Mouse (Mus musculus) ES-Bruce4 (cell line): Measurements from ENCODE around the gene Tmem210. TPM values are rescaled to one million over a fixed set of nuclear protein-coding genes. Genes with fewer than 3 reads are reported as not detected.

ENCODE experiments used
- H3K27ac ChIP-seq: 2 replicates; pipeline ENCODE4 v1.5.1; 2012; ENCODE audit warnings: low read length, inconsistent platforms; ENCODE audit not compliant: insufficient read depth
- H3K27me3 ChIP-seq: 2 replicates; pipeline ENCODE4 v1.6.1; 2012; ENCODE audit warnings: mild to moderate bottlenecking, low read length, inconsistent platforms; ENCODE audit not compliant: control insufficient read depth, poor library complexity, insufficient read depth, severe bottlenecking
- H3K36me3 ChIP-seq: 2 replicates; pipeline ENCODE4 v1.6.1; 2012; ENCODE audit warnings: inconsistent platforms, mild to moderate bottlenecking, low read length, moderate library complexity; ENCODE audit not compliant: control insufficient read depth, poor library complexity, insufficient read depth, severe bottlenecking
- H3K4me1 ChIP-seq: one replicate; pipeline ENCODE4 v1.8.1; 2011; ENCODE audit warnings: low read length; ENCODE audit not compliant: control insufficient read depth, insufficient read depth
- H3K4me3 ChIP-seq: 2 replicates; pipeline ENCODE4 v1.5.1; 2011; ENCODE audit warnings: low read depth, mild to moderate bottlenecking, low read length
- H3K9ac ChIP-seq: 2 replicates; pipeline ENCODE4 v1.6.1; 2012; ENCODE audit warnings: low read depth, mild to moderate bottlenecking, inconsistent platforms; ENCODE audit not compliant: poor library complexity, severe bottlenecking
- H3K9me3 ChIP-seq: replicated peaks from 2 replicates; pipeline ENCODE4 v1.6.1; 2012; ENCODE audit warnings: mild to moderate bottlenecking, low read length, inconsistent platforms; ENCODE audit not compliant: control insufficient read depth, poor library complexity, insufficient read depth, severe bottlenecking
- CTCF ChIP-seq: IDR thresholded peaks from one replicate; pipeline ENCODE4 v1.8.1; 2011; ENCODE audit warnings: low read depth, low read length
- EP300 ChIP-seq: IDR thresholded peaks from 2 replicates; pipeline ENCODE4 v1.6.1; 2011; ENCODE audit warnings: low read depth, low read length; ENCODE audit not compliant: insufficient read depth
- POLR2A ChIP-seq: IDR thresholded peaks from one replicate; pipeline ENCODE4 v1.8.1; 2011; ENCODE audit warnings: low read length; ENCODE audit not compliant: insufficient read depth
- polyA plus RNA-seq: library from polyadenylated mRNA; stranded (reverse); fragments of >200 nt; gene quantifications from 2 replicates; pipeline ENCODE4 v1.2.4, GENCODE M21; 2011; ENCODE audit warnings: low read depth; ENCODE audit not compliant: missing spikeins, insufficient read depth, insufficient read length

The Tmem210 gene
- polyA plus RNA-seq, 1 experiment = not detected

DNA sequence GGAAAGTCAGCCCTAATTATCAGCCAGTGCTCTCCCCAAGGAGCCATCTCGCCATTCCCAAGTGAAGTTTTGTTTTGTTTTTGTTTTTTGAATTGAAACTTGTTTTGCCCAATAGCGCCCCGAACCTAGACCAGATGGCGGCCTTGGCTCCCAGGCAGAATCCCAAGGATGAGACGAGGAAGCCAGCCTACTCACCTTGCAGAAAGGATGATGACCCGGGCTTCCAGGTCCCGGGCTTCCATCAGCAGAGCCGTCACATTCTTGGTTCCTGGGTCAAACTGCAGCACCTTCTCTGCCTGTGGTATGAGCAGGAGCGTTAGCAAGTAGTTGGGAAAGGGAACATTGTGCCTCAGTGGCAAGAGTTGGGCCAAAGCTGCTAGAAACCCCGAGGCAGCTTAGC, 22.2 kb downstream of the Tmem210 start:
- TF ChIP-seq EP300 (no peak), POLR2A (no peak), CTCF (no peak)
- peak overlapping the region; percentile 51 for H3K4me3 ChIP-seq
- no peak overlapping the region for H3K9ac ChIP-seq
- no peaks in the 10 kb centered on the region for H3K4me1 ChIP-seq
- H3K9me3 ChIP-seq = no peaks in the 10 kb centered on the region
- no peaks in the 10 kb centered on the region for H3K36me3 ChIP-seq
- H3K27ac ChIP-seq = no peak overlapping the region
- no peaks in the 10 kb centered on the region for H3K27me3 ChIP-seq

DNA sequence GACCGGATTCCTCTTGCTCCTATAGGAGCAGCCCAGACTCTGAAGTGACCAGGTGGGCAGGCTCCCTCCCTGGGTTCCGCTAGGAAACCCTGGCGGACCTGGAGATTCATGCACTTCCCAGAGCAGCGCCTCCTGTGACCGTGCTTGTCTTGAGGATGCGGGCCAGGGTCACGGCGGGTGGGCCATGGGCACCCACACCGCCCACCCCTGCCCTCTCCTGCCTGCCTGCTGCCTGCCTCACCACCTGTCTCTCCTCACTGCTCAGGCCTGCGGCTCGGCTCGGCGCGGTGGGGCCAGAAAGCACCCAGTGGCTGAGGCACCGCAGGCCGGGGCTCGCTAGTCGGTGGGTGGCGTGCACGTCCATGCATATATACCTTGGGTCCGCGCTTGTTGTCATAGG, 23.0 kb downstream of the Tmem210 start:
- Histone ChIP-seq H3K4me1 (no peaks in the 10 kb centered on the region), H3K4me3 (peak overlapping the region; percentile 90), H3K27me3 (no peaks in the 10 kb centered on the region), H3K9me3 (no peaks in the 10 kb centered on the region), H3K9ac (peak overlapping the region; percentile 39), H3K36me3 (no peaks in the 10 kb centered on the region), H3K27ac (no peak overlapping the region)
- TF ChIP-seq CTCF (no peak), POLR2A (no peak), EP300 (no peak)

DNA sequence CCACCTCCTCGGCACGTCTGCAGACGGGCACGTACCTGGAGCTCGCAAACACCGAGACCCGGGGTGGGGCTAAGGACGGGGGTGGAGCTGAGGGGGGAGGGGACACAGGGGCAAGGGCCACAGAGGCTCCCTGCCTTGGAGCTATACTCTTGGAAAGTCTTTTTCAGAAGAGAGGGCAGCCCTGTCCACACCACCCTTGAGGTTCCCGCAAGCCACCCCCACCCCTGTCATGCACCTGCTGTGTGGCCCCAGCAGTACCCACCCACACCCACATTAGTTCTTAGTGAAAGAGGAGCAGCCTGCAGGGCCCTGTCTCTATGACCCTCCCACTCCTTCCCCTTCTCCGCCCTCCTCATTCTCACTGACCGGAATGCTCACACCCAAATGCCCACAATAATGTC, 23.5 kb downstream of the Tmem210 start:
- Histone ChIP-seq H3K4me1 (no peaks in the 10 kb centered on the region), H3K27ac (no peak overlapping the region), H3K36me3 (no peaks in the 10 kb centered on the region), H3K9me3 (no peaks in the 10 kb centered on the region), H3K4me3 (peak overlapping the region; percentile 90), H3K9ac (0 out of 2 replicates have a peak overlapping the region, but pooled peaks have one; percentile 39), H3K27me3 (no peaks in the 10 kb centered on the region)
- no peak for TF ChIP-seq POLR2A
- TF ChIP-seq EP300 = peak; percentile 56; the same call in 1 of the 2 replicates

DNA sequence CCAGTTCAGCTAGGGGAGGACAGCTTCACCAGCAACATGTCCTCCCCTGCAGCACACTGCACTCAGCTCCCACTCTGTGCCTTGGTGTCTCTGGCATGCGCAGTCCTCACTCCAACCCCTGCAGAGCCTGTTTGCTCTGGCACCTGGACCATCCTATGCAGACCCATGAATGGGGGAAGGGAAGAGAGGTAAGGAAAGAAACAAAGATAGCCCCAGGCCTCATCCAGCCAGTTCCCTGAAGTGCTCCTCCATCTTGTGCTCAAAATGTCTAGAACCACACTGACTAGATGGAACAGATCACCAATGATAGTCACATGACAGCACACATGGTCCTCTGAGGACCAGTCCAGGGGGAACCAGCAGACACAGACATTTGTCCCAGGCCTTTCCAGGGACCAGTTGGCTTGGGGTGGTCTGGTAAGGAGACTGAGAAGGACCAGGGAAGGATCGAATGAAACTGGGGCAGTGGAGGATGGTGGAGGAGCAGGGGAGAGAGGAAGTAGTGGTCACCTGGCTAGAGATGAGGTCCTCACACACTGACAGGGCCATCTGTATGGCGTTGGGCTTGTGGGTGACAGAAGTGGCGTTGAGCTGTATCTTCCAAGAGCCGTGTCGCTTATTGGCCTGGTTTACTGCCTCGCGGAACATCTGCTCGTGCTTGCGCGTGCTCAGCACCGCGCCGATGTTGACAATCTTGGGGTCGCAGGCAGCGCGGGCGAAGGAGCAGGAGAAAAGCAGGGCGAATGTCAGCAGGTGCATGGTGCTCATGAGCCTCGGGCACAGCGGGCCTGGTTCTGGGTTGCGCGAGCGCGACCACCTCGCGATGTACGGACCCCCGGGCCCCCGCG, 30.4 kb downstream of the Tmem210 start:
- peak overlapping the region; percentile 48 for H3K4me3 ChIP-seq
- H3K9ac ChIP-seq = no peak overlapping the region
- H3K27me3 ChIP-seq = no peaks in the 10 kb centered on the region
- no peaks in the 10 kb centered on the region for H3K9me3 ChIP-seq
- H3K27ac ChIP-seq = no peak overlapping the region
- H3K36me3 ChIP-seq = no peaks in the 10 kb centered on the region
- H3K4me1 ChIP-seq = no peaks in the 10 kb centered on the region
- no peak for TF ChIP-seq EP300

DNA sequence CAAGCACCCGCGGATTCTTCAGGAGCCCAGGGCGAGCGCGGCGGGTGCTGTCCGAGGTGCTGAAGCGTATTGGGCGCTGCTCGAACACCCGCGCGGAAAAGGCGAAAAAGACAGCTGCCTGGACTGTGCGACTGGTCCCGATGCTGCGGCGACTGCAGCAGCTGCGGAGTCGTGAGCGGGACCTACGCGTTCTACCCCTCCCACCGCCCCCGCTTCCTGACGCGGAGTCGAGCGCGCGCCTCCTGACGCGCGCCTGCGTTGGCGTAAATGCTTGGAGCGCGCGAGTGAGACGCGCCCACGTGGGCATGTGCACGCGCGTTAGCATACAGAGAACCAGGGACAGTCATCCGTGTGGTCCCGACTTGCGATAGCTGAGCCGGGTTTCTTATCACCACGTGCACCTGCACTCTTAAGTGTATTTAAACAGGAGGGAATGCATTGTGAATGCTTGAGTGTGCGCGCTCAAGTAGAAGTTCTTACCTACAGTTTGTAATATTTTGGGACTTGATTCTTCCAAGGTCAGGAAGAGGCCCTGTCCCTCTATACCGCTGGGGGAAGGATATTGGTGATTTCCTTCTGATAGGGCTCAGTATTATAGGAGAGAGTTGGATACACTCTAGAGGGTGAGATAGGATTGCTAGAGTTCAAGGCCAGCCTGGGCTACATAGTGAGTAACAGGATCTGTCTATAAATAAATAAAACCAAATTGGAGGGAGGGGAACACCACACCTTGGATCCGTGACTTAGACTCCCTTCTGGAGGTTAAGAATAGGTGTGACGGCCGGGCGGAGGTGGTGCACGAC, 31.2 kb downstream of the Tmem210 start, which contains the start of gene Grin1:
Grin1 (minus strand) TSS at position 217 of the 803 bp plus-strand sequence.
- no peak for TF ChIP-seq CTCF
- TF ChIP-seq EP300 = no peak
- TF ChIP-seq POLR2A = no peak
- peak within 1 kb of the TSS; percentile 48 for H3K4me3 ChIP-seq
- no peaks in the 10 kb centered on the region for H3K9me3 ChIP-seq
- no peaks in the 10 kb centered on the region for H3K27me3 ChIP-seq
- H3K9ac ChIP-seq = no peak within 1 kb of the TSS
- no peaks in the 10 kb centered on the region for H3K4me1 ChIP-seq
- no peaks in the 10 kb centered on the region for H3K36me3 ChIP-seq
- H3K27ac ChIP-seq = no peak within 1 kb of the TSS

DNA sequence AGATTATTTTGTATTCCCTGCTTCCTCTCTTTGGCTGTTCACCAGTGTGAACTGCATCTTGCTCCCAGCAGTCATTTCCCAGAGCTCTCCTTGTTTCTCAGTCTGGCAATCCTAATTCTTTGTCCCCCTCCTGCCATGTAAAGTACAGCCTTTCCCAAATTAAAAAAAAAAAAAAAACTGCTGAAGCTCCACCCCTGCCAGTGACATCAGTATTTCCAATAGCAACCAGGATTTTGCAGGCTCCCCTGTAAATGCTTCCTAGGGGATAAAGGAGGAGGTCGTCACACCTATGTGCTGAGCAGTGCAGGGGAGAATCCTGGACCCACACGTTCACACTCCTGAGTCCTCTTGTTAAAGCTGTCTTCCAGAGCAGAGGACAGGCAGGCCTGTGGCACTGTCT, 32.1 kb downstream of the Tmem210 start:
- no peak for TF ChIP-seq POLR2A
- TF ChIP-seq CTCF = no peak
- TF ChIP-seq EP300 = no peak
- no peaks in the 10 kb centered on the region for H3K4me1 ChIP-seq
- H3K27me3 ChIP-seq = no peaks in the 10 kb centered on the region
- H3K9ac ChIP-seq = no peak overlapping the region
- H3K4me3 ChIP-seq = no peak overlapping the region
- H3K9me3 ChIP-seq = no peaks in the 10 kb centered on the region
- H3K36me3 ChIP-seq = no peaks in the 10 kb centered on the region
- H3K27ac ChIP-seq = no peak overlapping the region
